Mouse (Mus musculus) brain, adult 2 months (tissue): ENCODE measurements at regions not wholly inside any gene's neighbourhood (a gene's known extent, or its start where the extent isn't known, plus 50 kb on each side); places are given as distances from the start of the nearest gene placed in this dataset.

Experiments used
- DNase-seq: peaks from one replicate; pipeline ENCODE4 v3.0.0; 2011; ENCODE audit warnings: low read depth, low spot score

GRCm38 (mm10) chrX:13224902-13225301 is 55.9 kb upstream of the Ddx3x start:
- peak; percentile 54 for DNase-seq

- DNase-seq = no peak
These were observed 54.3 kb upstream of the Ddx3x start for GRCm38 (mm10) chrX:13226429-13226828.

- peak; percentile 76 for DNase-seq
These were observed 50.7 kb upstream of the Ddx3x start for GRCm38 (mm10) chrX:13229891-13230614.

DNA sequence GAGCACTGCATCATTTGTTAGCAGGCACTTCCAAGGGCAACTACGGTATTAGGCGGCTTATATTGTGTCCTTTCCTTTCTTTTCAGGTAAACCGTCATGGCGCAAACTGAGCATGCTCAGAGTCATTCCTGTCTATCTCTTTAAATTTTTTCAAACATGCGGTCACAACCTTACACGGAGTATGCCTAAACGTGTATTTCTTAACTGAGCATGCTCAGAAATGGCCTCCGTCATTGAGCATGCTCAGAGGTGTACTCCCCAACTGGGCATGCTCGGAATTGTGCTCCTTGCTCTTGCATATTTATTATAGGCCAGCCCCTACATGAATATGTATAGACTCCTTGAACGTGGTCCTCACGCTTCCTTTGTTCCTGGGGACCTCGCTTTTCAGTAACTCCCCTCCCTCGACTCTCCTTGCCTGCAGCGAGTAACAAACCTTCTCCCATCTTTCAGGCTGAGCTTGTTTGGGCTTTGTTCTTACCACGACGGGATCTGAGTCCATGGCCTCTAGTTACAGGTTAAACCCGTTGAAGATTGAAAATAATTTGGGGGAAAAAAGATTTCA is 50.1 kb upstream of the Ddx3x start:
- peak; percentile 97 for DNase-seq
